Mouse (Mus musculus): ENCODE results near the gene Sh2d1b2. TPM values are rescaled to one million over a fixed set of nuclear protein-coding genes. Genes with fewer than 3 reads are reported as not detected.
"Not testable (repeated sequence)": the region's sequence is repeated elsewhere in the genome, so short reads cannot be mapped to it uniquely, and the experiment has no call there.

Sh2d1b2 gene
- polyA plus RNA-seq (2015; fragmentation: Nextera tagmentation; extraction: Ambion mirVana), result not detected in 2 replicates

DNA sequence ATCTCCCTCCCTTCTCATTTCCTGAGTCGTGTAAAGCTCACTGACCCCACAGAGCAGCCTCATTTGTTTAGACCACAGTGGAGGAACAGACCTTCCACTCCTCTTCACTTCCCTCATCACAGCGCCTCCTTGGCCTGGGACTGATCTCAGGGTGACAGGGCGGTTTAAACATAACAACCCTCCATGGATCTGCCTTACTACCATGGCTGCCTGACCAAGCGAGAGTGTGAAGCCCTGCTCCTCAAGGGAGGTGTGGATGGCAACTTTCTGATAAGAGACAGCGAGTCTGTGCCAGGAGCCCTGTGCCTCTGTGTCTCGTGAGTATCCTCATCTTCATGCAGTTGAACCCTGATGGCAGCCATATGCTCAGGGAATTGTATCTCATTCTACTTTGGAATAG lies at the start of gene Sh2d1b2:
Sh2d1b2 (plus strand) TSS at position 62 of the 400 bp plus-strand sequence.
- H3K9me3 ChIP-seq; H3K27ac ChIP-seq; H3K27me3 ChIP-seq; H3K4me1 ChIP-seq (replicated peaks); H3K4me3 ChIP-seq; H3K9ac ChIP-seq; H3K36me3 ChIP-seq; H3K4me2 ChIP-seq; ATAC-seq (ENCODE audit: low FRiP score): not testable (repeated sequence)
- 83% methylated on average over 6 of the region's 6 CpGs for WGBS

DNA sequence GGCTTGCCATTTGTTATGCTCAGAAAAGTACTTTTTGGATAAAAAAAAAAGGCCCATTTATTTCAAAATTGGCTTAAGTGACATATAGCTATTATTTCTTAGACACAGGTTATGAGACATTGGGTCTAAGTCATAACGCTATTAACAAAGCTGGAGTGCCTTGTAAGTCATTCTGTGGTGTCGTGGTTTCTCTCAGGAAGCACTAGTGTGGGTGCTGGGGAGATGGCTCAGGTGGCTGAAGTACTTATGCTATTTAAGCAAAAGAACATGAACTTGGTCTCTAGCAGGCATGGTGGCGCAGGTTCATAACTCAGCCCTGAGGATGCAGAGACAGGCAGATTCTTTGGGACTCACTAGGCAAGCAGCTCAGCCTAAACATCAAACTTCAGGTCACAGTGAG lies 47.4 kb upstream of the Sh2d1b2 start:
- Histone ChIP-seq H3K9ac (no peak overlapping the region), H3K4me3 (no peak overlapping the region), H3K4me1 (replicated peaks) (no peaks in the 10 kb centered on the region), H3K27me3 (no peaks in the 10 kb centered on the region), H3K4me2 (no peak overlapping the region), H3K9me3 (no peaks in the 10 kb centered on the region), H3K27ac (no peak overlapping the region), H3K36me3 (no peaks in the 10 kb centered on the region)
- WGBS, result 96% methylated on average over 3 of the region's 3 CpGs
- no peak for ATAC-seq (ENCODE audit: low FRiP score)

DNA sequence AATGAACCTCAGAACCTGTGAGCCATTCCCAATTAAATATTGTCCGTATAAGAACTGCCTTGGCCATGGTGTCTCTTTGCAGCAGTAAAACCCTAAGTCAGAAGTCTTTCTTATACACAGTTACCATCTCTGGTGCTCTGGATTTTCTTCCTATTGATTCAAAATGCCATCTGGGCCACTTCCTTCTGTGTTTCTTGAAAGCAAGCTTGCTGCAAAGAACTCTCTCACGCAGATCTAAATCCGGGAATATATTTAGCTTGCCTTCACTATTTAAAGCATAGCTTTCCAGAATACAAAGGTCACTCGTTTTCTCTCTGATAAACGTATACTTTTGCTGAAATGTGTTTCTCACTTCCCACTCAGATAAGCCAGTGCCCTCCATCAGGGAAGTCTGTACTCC lies 46.0 kb upstream of the Sh2d1b2 start:
- H3K4me3 ChIP-seq, result no peak overlapping the region
- H3K9me3 ChIP-seq, result no peaks in the 10 kb centered on the region
- ATAC-seq (ENCODE audit: low FRiP score), result no peak
- H3K27me3 ChIP-seq, result no peaks in the 10 kb centered on the region
- H3K36me3 ChIP-seq, result peaks cover 5% of the 10 kb centered on the region
- no peak overlapping the region for H3K27ac ChIP-seq
- no peak overlapping the region for H3K9ac ChIP-seq
- H3K4me1 ChIP-seq (replicated peaks), result no peaks in the 10 kb centered on the region
- no peak overlapping the region for H3K4me2 ChIP-seq
- 91% methylated on average over 5 of the region's 5 CpGs for WGBS

DNA sequence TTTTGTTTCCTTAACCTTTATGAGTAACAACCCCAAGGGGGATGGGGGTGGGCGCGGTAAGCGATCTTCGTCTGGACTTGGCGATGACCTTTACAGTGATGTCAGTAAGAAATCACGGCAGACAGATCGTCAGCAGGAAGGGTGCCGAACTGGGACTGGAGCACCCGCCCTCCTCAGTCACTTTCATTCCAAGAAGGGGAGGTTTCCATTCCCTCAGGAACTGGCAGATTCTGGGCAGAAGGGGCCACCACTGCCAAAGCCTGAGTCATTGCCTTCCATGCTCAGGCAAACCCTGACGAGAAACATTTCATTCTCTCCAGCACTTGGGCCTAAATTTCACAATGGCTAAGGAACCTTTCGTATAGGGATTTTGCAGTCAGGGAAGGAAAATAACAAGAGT lies 43.9 kb upstream of the Sh2d1b2 start:
- no peak for ATAC-seq (ENCODE audit: low FRiP score)
- H3K9me3 ChIP-seq, result no peaks in the 10 kb centered on the region
- H3K27ac ChIP-seq, result no peak overlapping the region
- no peak overlapping the region for H3K9ac ChIP-seq
- no peaks in the 10 kb centered on the region for H3K4me1 ChIP-seq (replicated peaks)
- H3K4me2 ChIP-seq, result no peak overlapping the region
- H3K4me3 ChIP-seq, result no peak overlapping the region
- H3K36me3 ChIP-seq, result peaks cover 21% of the 10 kb centered on the region
- no peaks in the 10 kb centered on the region for H3K27me3 ChIP-seq
- 83% methylated on average over 11 of the region's 11 CpGs for whole genome bisulfite sequencing

DNA sequence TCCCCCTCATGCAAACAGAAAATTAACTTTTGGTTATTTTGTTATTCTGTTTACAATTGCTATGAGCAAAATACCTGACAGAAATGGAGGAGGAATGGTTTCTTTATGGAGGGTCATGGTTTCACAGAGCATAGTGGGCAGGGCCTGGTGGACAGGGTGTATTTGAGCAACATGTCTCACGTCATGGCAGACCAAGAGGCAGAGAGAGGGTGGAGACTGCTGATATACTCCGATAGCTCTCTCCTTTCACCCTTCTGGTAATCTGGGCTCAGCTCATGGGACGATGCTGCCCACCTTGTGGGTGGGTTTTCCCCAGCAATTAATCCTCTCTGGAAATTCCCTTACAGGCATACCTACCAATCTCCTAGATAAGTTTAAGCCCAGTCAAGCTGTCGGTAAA lies 42.3 kb upstream of the Sh2d1b2 start:
- H3K9ac ChIP-seq, result no peak overlapping the region
- no peak for ATAC-seq (ENCODE audit: low FRiP score)
- H3K27me3 ChIP-seq, result no peaks in the 10 kb centered on the region
- 90% methylated on average over 4 of the region's 4 CpGs for WGBS
- no peak overlapping the region for H3K4me3 ChIP-seq
- H3K4me1 ChIP-seq (replicated peaks), result no peaks in the 10 kb centered on the region
- H3K9me3 ChIP-seq, result no peaks in the 10 kb centered on the region
- H3K36me3 ChIP-seq, result peaks cover 36% of the 10 kb centered on the region
- H3K27ac ChIP-seq, result no peak overlapping the region
- no peak overlapping the region for H3K4me2 ChIP-seq

DNA sequence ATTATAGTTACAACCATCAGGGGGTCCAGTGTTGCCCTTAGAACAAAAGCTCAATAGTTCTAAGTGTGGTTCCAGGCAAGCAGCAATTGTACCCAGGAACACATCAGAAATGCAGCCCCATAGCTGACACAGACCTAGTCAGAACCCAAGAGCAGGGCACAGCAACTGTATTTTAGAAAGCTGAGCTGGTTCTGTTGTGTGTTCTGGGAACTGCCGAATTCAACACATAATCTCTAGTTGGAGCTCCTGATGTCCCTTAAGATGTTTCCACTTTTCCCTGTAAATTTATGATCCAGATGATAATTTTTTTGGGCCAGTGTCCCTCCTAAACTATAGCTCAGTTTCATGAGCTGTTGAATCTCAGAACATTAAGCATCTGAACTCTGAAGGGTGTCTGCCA lies 40.6 kb upstream of the Sh2d1b2 start:
- Histone ChIP-seq H3K4me3 (no peak overlapping the region), H3K4me2 (no peak overlapping the region), H3K4me1 (replicated peaks) (no peaks in the 10 kb centered on the region), H3K9me3 (no peaks in the 10 kb centered on the region), H3K9ac (no peak overlapping the region), H3K36me3 (peaks cover 52% of the 10 kb centered on the region), H3K27me3 (no peaks in the 10 kb centered on the region), H3K27ac (no peak overlapping the region)
- 97% methylated on average over 1 of the region's 1 CpGs for WGBS
- ATAC-seq (ENCODE audit: low FRiP score), result no peak

DNA sequence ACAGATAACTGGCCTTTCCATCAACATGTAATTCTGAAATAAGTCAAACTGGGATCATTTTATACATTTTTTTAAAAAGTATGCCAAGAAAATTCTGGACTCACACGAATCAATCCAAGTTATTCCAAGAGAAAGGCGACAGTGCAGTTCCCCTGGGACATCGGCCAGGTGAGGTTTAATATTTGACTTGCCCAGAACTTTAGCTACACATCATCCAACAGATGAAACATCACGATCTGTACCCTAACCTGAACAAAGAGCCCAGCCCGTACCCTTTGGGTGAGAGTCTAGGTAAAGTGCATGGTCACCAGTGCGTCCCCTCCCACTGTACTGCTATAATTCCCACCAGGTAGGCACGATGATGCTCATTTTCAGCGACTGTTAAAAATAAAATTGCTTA lies 36.3 kb upstream of the Sh2d1b2 start:
- H3K36me3 ChIP-seq, result peaks cover 90% of the 10 kb centered on the region
- no peak for ATAC-seq (ENCODE audit: low FRiP score)
- no peaks in the 10 kb centered on the region for H3K4me1 ChIP-seq (replicated peaks)
- WGBS, result 95% methylated on average over 8 of the region's 8 CpGs
- no peak overlapping the region for H3K4me2 ChIP-seq
- H3K9ac ChIP-seq, result no peak overlapping the region
- H3K27ac ChIP-seq, result no peak overlapping the region
- H3K4me3 ChIP-seq, result no peak overlapping the region
- H3K9me3 ChIP-seq, result no peaks in the 10 kb centered on the region
- H3K27me3 ChIP-seq, result no peaks in the 10 kb centered on the region

DNA sequence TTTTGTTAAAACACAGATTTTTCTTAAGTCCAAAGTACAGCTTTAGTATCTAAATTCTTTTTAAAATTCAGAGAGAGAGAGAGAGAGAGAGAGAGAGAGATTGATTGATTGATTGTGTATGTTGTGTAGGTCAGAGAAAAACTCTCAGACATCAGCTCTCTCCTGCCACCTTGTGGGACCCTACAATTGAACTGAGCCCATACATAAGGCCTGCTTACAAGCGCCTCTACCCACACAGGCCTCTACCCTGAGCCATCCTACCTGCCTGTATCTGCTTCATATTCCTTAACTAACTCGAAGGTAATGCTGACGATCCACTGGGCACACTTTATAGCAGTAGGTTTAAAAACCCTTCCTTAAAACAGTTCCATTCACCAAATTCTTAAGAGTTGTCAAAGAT lies 32.2 kb upstream of the Sh2d1b2 start:
- ATAC-seq (ENCODE audit: low FRiP score), result no peak
- Histone ChIP-seq H3K27me3 (no peaks in the 10 kb centered on the region), H3K9me3 (no peaks in the 10 kb centered on the region), H3K27ac (no peak overlapping the region), H3K4me3 (no peak overlapping the region), H3K4me2 (no peak overlapping the region), H3K4me1 (replicated peaks) (no peaks in the 10 kb centered on the region), H3K9ac (no peak overlapping the region), H3K36me3 (peaks cover 73% of the 10 kb centered on the region)
- 80% methylated on average over 3 of the region's 3 CpGs for WGBS

DNA sequence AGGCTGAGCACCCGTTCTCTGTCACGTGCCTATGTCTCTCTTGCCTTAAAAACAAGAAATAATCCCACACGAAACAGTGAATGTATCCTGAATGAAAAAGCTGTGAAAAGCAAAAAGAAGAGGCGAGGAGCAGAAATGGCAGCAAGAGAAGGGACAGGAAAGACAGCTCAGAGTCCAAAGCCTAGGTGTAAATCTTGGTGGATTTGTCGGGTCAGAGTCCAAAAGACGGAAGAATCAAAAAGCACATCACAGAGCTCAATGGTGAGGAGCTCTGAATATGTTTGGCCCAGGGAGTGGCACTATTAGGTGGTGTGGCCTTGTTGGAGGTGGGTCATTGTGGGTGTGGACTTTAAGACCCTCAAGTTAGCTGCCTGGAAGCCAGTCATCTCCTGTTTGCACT lies 26.2 kb upstream of the Sh2d1b2 start:
- Histone ChIP-seq H3K27me3 (no peaks in the 10 kb centered on the region), H3K9ac (no peak overlapping the region), H3K27ac (no peak overlapping the region), H3K9me3 (no peaks in the 10 kb centered on the region), H3K4me2 (no peak overlapping the region), H3K36me3 (peaks cover 72% of the 10 kb centered on the region), H3K4me1 (replicated peaks) (no peaks in the 10 kb centered on the region), H3K4me3 (no peak overlapping the region)
- no peak for ATAC-seq (ENCODE audit: low FRiP score)
- 95% methylated on average over 6 of the region's 6 CpGs for WGBS

DNA sequence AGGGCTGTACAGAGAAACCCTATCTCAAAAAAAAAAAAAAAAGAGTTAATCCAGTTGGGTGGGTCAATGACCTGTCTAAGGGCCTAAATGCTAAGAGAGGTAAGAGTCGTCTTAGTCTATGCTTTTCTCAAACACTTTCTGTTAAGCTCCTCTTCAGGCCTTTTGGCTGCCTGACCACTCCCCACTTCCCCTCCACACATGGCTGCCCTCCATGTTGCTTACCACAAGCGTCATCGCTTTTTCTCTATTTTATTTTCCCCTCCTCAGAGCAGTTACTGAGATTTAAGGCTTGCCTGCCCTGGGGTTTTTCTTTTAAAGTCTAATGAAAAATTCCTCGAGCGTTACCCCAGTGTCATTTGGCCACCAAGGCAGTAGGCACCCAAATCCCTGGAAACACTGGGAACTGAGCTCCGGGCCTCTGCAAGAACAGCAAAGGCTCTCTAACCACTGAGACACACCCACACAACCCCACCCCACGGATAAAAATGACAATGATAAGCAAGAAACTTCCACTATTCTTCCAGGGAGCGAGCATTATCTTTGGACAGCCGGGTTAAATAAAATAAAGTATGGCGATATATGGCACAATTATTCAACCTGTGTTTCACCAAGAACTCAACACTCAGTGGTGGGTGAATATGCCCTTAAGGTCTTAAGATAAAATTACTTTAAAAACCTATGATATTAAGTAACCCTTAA lies 19.2 kb upstream of the Sh2d1b2 start:
- Histone ChIP-seq H3K27me3 (peaks cover 13% of the 10 kb centered on the region), H3K4me3 (no peak overlapping the region), H3K9me3 (no peaks in the 10 kb centered on the region), H3K9ac (no peak overlapping the region), H3K36me3 (peaks cover 32% of the 10 kb centered on the region), H3K27ac (no peak overlapping the region), H3K4me1 (replicated peaks) (peaks cover 10% of the 10 kb centered on the region), H3K4me2 (0 out of 2 replicates have a peak overlapping the region, but pooled peaks have one; percentile 10)
- ATAC-seq (ENCODE audit: low FRiP score), result no peak
- 92% methylated on average over 10 of the region's 10 CpGs for whole genome bisulfite sequencing

DNA sequence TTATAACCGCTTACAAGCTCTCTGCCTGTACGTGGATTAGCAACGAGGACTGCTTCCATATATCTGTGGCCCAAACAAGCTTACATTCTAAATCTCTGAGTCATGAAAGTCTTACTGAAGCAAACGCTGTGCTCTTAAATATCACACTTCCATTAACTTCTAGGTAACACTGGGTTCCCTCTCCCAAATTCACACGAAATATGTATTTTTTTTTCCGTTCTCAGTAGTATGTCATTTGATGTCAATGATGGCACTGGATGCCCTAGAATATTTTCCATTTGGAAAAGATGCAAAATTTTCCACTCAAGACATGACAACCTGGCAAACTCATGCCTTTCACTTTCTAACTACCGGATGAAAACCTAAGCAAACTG lies 18.2 kb upstream of the Sh2d1b2 start:
- H3K4me1 ChIP-seq (replicated peaks), result peaks cover 10% of the 10 kb centered on the region
- 47% methylated on average over 7 of the region's 7 CpGs for WGBS
- peak overlapping the region; percentile 94 for H3K9ac ChIP-seq
- H3K4me2 ChIP-seq, result peak overlapping the region; percentile 82
- ATAC-seq (ENCODE audit: low FRiP score), result no peak
- peaks cover 13% of the 10 kb centered on the region for H3K27me3 ChIP-seq
- peak overlapping the region; percentile 95 for H3K4me3 ChIP-seq
- peaks cover 21% of the 10 kb centered on the region for H3K36me3 ChIP-seq
- H3K27ac ChIP-seq, result no peak overlapping the region
- no peaks in the 10 kb centered on the region for H3K9me3 ChIP-seq

DNA sequence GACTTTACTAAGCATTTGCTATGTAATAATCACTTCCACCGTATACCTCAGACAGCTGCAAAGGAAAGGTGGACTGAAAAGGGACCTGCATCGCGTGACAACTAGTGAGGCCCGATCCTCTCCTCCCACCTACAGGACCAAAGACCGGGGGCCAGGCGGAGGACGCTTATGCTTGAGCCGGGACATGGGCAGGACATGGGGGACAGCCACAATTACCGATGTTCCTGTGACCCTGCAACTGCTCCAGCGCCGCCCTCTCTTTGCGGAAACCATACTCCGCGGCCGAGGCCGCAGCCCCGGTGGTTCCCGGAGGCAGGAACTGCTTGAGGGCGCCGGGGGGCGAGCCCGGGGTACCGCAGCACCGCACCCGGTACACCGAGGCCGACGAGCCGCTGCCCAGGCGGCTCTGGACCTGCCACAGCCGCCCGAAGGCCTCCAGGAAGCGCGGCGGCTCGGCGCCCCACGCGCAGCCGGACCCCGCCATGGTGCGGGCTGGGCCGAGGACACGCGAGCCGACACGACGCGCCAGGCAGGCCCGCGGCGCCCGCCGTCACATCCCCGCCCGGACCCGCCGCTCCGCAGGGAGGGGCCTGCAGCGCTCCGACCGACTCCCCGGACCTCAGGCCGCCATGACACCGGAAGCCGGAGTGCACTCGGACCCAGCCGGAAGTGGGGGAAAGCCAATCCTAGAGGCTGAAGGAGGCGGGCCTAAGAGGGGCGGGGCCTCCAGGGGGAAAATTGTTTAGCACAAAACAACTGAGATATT lies 17.6 kb upstream of the Sh2d1b2 start, which contains the start of gene Uhmk1:
Uhmk1 (minus strand) TSS at position 641 of the 766 bp plus-strand sequence.
- Histone ChIP-seq H3K36me3 (peaks cover 19% of the 10 kb centered on the region), H3K4me3 (peak within 1 kb of the TSS; percentile 95), H3K27me3 (peaks cover 13% of the 10 kb centered on the region), H3K9me3 (no peaks in the 10 kb centered on the region), H3K9ac (peak within 1 kb of the TSS; percentile 94), H3K4me1 (replicated peaks) (peaks cover 10% of the 10 kb centered on the region), H3K27ac (peak within 1 kb of the TSS; percentile 83), H3K4me2 (peak within 1 kb of the TSS; percentile 82)
- peak; percentile 100 for ATAC-seq (ENCODE audit: low FRiP score)
- WGBS, result under 1% methylated on average over 69 of the region's 70 CpGs

Measured in hindbrain, embryonic 13.5 days (tissue).